Mouse (Mus musculus): Measurements from ENCODE around the gene Gfy.

- no peak for TF ChIP-seq CTCF (IDR thresholded peaks at IDR 0.05; ENCODE audit: extremely low read depth, insufficient read depth, insufficient read length, insufficient replicate concordance)
- TF ChIP-seq POLR2A (IDR thresholded peaks at IDR 0.05; ENCODE audit: low read depth, low read length) = no peak
Observed at GRCm38 (mm10) chr7:45175398-45175797, 4.0 kb downstream of the Gfy start.

All from spleen, adult 2 months (tissue).